Mouse (Mus musculus) kidney, adult 2 months (tissue): Measurements from ENCODE around the gene Reps1. TPM values are rescaled to one million over a fixed set of nuclear protein-coding genes. Genes with fewer than 3 reads are reported as not detected.

ENCODE experiments used
- DNase-seq: peaks from one replicate; pipeline ENCODE4 v3.0.0; 2021
- H3K27ac ChIP-seq: fragments of 200-500 bp; 2 replicates; pipeline ENCODE4 v1.5.1; 2012; ENCODE audit warnings: low read depth, low read length, control low read depth, inconsistent platforms; ENCODE audit not compliant: insufficient read depth
- H3K27me3 ChIP-seq: fragments of 200-500 bp; replicated peaks from 2 replicates; pipeline ENCODE4 v1.6.1; 2012; ENCODE audit warnings: mild to moderate bottlenecking, moderate library complexity, low read length, inconsistent platforms; ENCODE audit not compliant: control insufficient read depth, insufficient read depth
- H3K36me3 ChIP-seq: fragments of 200-500 bp; 2 replicates; pipeline ENCODE4 v1.6.1; 2012; ENCODE audit warnings: mild to moderate bottlenecking, moderate library complexity, low read length, inconsistent platforms; ENCODE audit not compliant: control insufficient read depth, insufficient read depth
- H3K4me1 ChIP-seq: fragments of 200-500 bp; 2 replicates; pipeline ENCODE4 v1.6.1; 2011; ENCODE audit warnings: low read length; ENCODE audit not compliant: control insufficient read depth, insufficient read depth
- H3K4me3 ChIP-seq: fragments of 200-500 bp; 2 replicates; pipeline ENCODE4 v1.5.1; 2011; ENCODE audit warnings: mild to moderate bottlenecking, low read depth, low read length, control low read depth; ENCODE audit not compliant: insufficient read depth
- CTCF ChIP-seq: fragments of 200-500 bp; conservative IDR thresholded peaks from 2 replicates; pipeline ENCODE4 v1.5.1; 2011; ENCODE audit warnings: low read depth, mild to moderate bottlenecking, control low read depth, low read length, moderate library complexity, mixed read lengths; ENCODE audit not compliant: insufficient read depth, insufficient read length
- POLR2A ChIP-seq: fragments of 200-500 bp; IDR thresholded peaks from one replicate; pipeline ENCODE4 v1.6.1; 2011; ENCODE audit warnings: low read depth, low read length, control low read depth
- WGBS: fragments of 180-500 bp; shearing (Covaris S2); methylation state at CpG from one replicate; pipeline ENCODE4 v1.1.7; 2018; 5-methylcytosine and 5-hydroxymethylcytosine counted together
- polyA plus RNA-seq: library from polyadenylated mRNA; depleted of rRNA; stranded (reverse); fragments of >200 nt; gene quantifications from 2 replicates; pipeline ENCODE4 v1.2.3, GENCODE M21; 2012; rRNA removed

The Reps1 gene
- polyA plus RNA-seq, 1 experiment: 31.8 TPM

GRCm38 (mm10) chr10:18139615-18140014, 84.0 kb downstream of the Reps1 start:
- Histone ChIP-seq H3K36me3 (no peaks in the 10 kb centered on the region), H3K4me1 (no peaks in the 10 kb centered on the region), H3K27me3 (no peaks in the 10 kb centered on the region), H3K27ac (no peak overlapping the region), H3K4me3 (no peak overlapping the region; the same call in 1 of the 2 replicates)
- 61% methylated on average over 5 of the region's 5 CpGs for WGBS
- TF ChIP-seq CTCF (no peak), POLR2A (no peak)
- DNase-seq: no peak

- no peak for TF ChIP-seq CTCF
- no peak for TF ChIP-seq POLR2A
- Histone ChIP-seq H3K4me1 (no peaks in the 10 kb centered on the region), H3K27me3 (no peaks in the 10 kb centered on the region), H3K36me3 (no peaks in the 10 kb centered on the region), H3K27ac (no peak overlapping the region), H3K4me3 (no peak overlapping the region)
- WGBS: 82% methylated on average over 2 of the region's 2 CpGs
- DNase-seq: peak; percentile 15
These were observed 85.7 kb downstream of the Reps1 start for GRCm38 (mm10) chr10:18141389-18141788.

- Histone ChIP-seq H3K27ac (no peak overlapping the region), H3K4me1 (no peaks in the 10 kb centered on the region), H3K4me3 (no peak overlapping the region), H3K27me3 (no peaks in the 10 kb centered on the region), H3K36me3 (no peaks in the 10 kb centered on the region)
- DNase-seq: no peak
- TF ChIP-seq POLR2A (no peak), CTCF (no peak)
- 89% methylated on average over 6 of the region's 6 CpGs for WGBS
These were observed 86.6 kb downstream of the Reps1 start for GRCm38 (mm10) chr10:18142231-18142630.

- DNase-seq: no peak
- no peak overlapping the region for H3K27ac ChIP-seq
- no peaks in the 10 kb centered on the region for H3K36me3 ChIP-seq
- H3K4me1 ChIP-seq: no peaks in the 10 kb centered on the region
- H3K27me3 ChIP-seq: no peaks in the 10 kb centered on the region
- WGBS: 59% methylated on average over 3 of the region's 3 CpGs
- TF ChIP-seq CTCF: no peak
- H3K4me3 ChIP-seq: no peak overlapping the region
These were observed 91.6 kb downstream of the Reps1 start for GRCm38 (mm10) chr10:18147224-18147623.

GRCm38 (mm10) chr10:18162435-18162971, 106.8 kb downstream of the Reps1 start:
- TF ChIP-seq CTCF (no peak), POLR2A (no peak)
- 86% methylated on average over 7 of the region's 7 CpGs for WGBS
- Histone ChIP-seq H3K27me3 (no peaks in the 10 kb centered on the region), H3K27ac (no peak overlapping the region), H3K36me3 (no peaks in the 10 kb centered on the region), H3K4me3 (no peak overlapping the region), H3K4me1 (no peaks in the 10 kb centered on the region)
- no peak for DNase-seq

Other genes starting within 250 kb of the Reps1 start
- 7.5 and 8.6 TPM in 2 replicates for gene Heca, start 107.8 kb upstream of the Reps1 start, polyA plus RNA-seq
- gene Abracl, start 32.6 kb upstream of the Reps1 start, polyA plus RNA-seq: 12.3 and 15.3 TPM in 2 replicates
- not detected in 2 replicates for gene Ect2l, start 155.0 kb downstream of the Reps1 start, polyA plus RNA-seq
- 29.5 and 35.0 TPM in 2 replicates for gene Ccdc28a, start 179.1 kb downstream of the Reps1 start, polyA plus RNA-seq